Mouse (Mus musculus) G1E (cell line): Measurements from ENCODE around the gene Taf4. TPM values are rescaled to one million over a fixed set of nuclear protein-coding genes. Genes with fewer than 3 reads are reported as not detected.

ENCODE experiments used
- ATAC-seq: 2 replicates; pipeline ENCODE4 v1.8.0; 2016; ENCODE audit warnings: mild to moderate bottlenecking; ENCODE audit not compliant: insufficient number of reproducible peaks, poor library complexity, low FRiP score, severe bottlenecking; ENCODE audit errors: extremely low read depth
- DNase-seq: peaks from one replicate; pipeline ENCODE4 v3.0.0; 2012; ENCODE audit warnings: low spot score
- H3K27me3 ChIP-seq: 2 replicates; pipeline ENCODE4 v1.6.1; 2012; ENCODE audit warnings: mild to moderate bottlenecking, low read length, inconsistent platforms; ENCODE audit not compliant: insufficient read depth
- H3K36me3 ChIP-seq: replicated peaks from 2 replicates; pipeline ENCODE3; 2012; ENCODE audit warnings: mild to moderate bottlenecking, inconsistent platforms
- H3K4me1 ChIP-seq: 2 replicates; pipeline ENCODE4 v1.6.1; 2012; ENCODE audit warnings: low read depth, low read length, inconsistent platforms, mixed read lengths; ENCODE audit not compliant: insufficient read depth
- H3K4me3 ChIP-seq: 2 replicates; pipeline ENCODE4 v1.5.1; 2012; ENCODE audit warnings: low read depth, mild to moderate bottlenecking, inconsistent platforms, low read length, moderate library complexity, mixed read lengths
- H3K9me3 ChIP-seq: replicated peaks from 2 replicates; pipeline ENCODE4 v1.6.1; 2012; ENCODE audit warnings: inconsistent platforms
- CTCF ChIP-seq: IDR thresholded peaks from 2 replicates; pipeline ENCODE4 v1.5.1; 2012; ENCODE audit warnings: low read depth, low read length, inconsistent platforms, mixed read lengths
- GATA1 ChIP-seq: IDR thresholded peaks from 2 replicates; pipeline ENCODE4 v1.6.1; 2012; ENCODE audit warnings: borderline replicate concordance, low read length, inconsistent platforms, mixed read lengths
- GATA2 ChIP-seq: IDR thresholded peaks from 2 replicates; pipeline ENCODE4 v1.6.1; 2012; ENCODE audit warnings: low read depth, low read length, inconsistent platforms, borderline replicate concordance
- POLR2AphosphoS5 ChIP-seq: IDR thresholded peaks from 2 replicates; pipeline ENCODE4 v1.6.1; 2012; ENCODE audit warnings: low read depth, low read length, inconsistent platforms; ENCODE audit not compliant: insufficient replicate concordance
- TAL1 ChIP-seq: conservative IDR thresholded peaks from 2 replicates; pipeline ENCODE4 v1.6.1; 2012; ENCODE audit warnings: low read depth, low read length, inconsistent platforms, mixed read lengths
- polyA plus RNA-seq: library from polyadenylated mRNA; stranded (reverse); fragments of >175 nt; gene quantifications from 2 replicates; pipeline ENCODE4 v1.2.3, GENCODE M21; 2012
- total RNA-seq, 2 experiments: library from RNA; stranded (forward) in 1 of 2; stranded (reverse) in 1 of 2; fragments of 200-1000 nt in 1 of 2; fragments of >200 nt in 1 of 2; fragmentation: Nextera tagmentation in 1 of 2; gene quantifications; 2 replicates each; pipeline ENCODE4 v1.2.3; 2014 to 2017

Gene Taf4
- total and polyA plus RNA-seq, 3 experiments: 14.2 to 37.3 (median 29.3) TPM

DNA sequence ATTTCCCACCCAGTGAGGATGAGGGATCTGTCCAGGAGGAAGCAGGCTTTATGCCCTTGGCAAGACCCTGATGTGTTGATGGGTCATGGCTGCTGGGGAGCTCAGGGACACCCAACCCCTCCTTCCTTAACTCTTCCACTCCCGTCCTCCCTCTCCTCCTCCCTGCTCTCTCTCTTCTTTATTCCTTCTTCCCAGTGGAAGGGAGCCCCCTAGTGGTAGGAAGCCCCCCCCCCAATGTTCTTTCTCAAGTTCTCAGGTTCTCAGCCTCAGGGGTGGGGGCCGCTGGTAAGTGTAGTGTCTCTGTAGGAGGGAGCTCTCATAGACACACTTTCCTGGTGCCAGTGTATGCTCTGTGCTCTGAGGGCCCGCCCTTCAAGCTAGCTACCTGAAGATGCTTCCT, 113.2 kb downstream of the Taf4 start:
- Histone ChIP-seq H3K27me3 (no peaks in the 10 kb centered on the region), H3K4me1 (no peaks in the 10 kb centered on the region), H3K4me3 (no peak overlapping the region), H3K36me3 (no peaks in the 10 kb centered on the region), H3K9me3 (peaks cover 66% of the 10 kb centered on the region)
- no peak for TF ChIP-seq TAL1
- TF ChIP-seq POLR2AphosphoS5: no peak
- no peak for TF ChIP-seq GATA1
- TF ChIP-seq GATA2: no peak
- no peak for TF ChIP-seq CTCF
- no peak for ATAC-seq
- no peak for DNase-seq

DNA sequence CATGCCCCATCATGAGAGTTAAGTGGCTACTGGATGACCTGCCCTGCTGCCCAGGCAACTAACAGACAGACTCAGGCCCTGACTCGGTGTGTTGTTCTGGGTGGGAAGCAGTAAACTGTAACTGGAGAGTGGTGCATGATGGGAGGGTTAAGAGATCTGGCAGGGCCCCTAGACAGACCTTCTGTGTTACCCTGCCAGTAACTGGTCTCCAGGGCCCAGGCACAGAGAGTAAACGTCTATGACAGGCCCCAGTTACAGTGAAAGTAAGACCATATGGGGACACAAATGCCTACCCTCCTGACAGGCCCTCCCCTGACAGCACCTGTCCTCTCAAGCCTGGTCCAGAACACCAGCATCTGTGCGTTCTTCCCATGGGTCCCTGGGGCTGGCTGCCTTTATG, 113.8 kb downstream of the Taf4 start:
- no peak for ATAC-seq
- no peaks in the 10 kb centered on the region for H3K4me1 ChIP-seq
- H3K27me3 ChIP-seq: no peaks in the 10 kb centered on the region

More for the DNA sequence above, 113.8 kb downstream of the Taf4 start:
- peaks cover 62% of the 10 kb centered on the region for H3K9me3 ChIP-seq
- no peaks in the 10 kb centered on the region for H3K36me3 ChIP-seq
- TF ChIP-seq CTCF (no peak), TAL1 (no peak), GATA1 (no peak), GATA2 (no peak), POLR2AphosphoS5 (no peak)
- H3K4me3 ChIP-seq: no peak overlapping the region
- no peak for DNase-seq

Other genes starting within 250 kb of the Taf4 start
- 19.9 and 27.5 TPM in 2 replicates for gene Lsm14b, start 48.3 kb upstream of the Taf4 start, total RNA-seq (2014; fragmentation: Nextera tagmentation)
- gene Lsm14b, start 48.3 kb upstream of the Taf4 start, total RNA-seq (2017): 39.2 and 41.1 TPM in 2 replicates
- 44.4 and 57.6 TPM in 2 replicates for gene Lsm14b, start 48.3 kb upstream of the Taf4 start, polyA plus RNA-seq
- 144 and 148 TPM in 2 replicates for gene Psma7, start 65.8 kb upstream of the Taf4 start, total RNA-seq (2014; fragmentation: Nextera tagmentation)
- gene Psma7, start 65.8 kb upstream of the Taf4 start, total RNA-seq (2017): 305 TPM in 2 replicates
- gene Psma7, start 65.8 kb upstream of the Taf4 start, polyA plus RNA-seq: 81.2 and 94.1 TPM in 2 replicates
- gene Ss18l1, start 65.9 kb upstream of the Taf4 start, total RNA-seq (2014; fragmentation: Nextera tagmentation): 3.7 and 4.3 TPM in 2 replicates
- 3.9 and 4.2 TPM in 2 replicates for gene Ss18l1, start 65.9 kb upstream of the Taf4 start, total RNA-seq (2017)
- gene Ss18l1, start 65.9 kb upstream of the Taf4 start, polyA plus RNA-seq: 2.4 and 2.5 TPM in 2 replicates
- gene Mtg2, start 93.9 kb upstream of the Taf4 start, total RNA-seq (2014; fragmentation: Nextera tagmentation): 11.0 and 12.3 TPM in 2 replicates
- gene Mtg2, start 93.9 kb upstream of the Taf4 start, total RNA-seq (2017): 21.7 and 24.8 TPM in 2 replicates
- 12.9 and 14.8 TPM in 2 replicates for gene Mtg2, start 93.9 kb upstream of the Taf4 start, polyA plus RNA-seq
- not detected in 2 replicates for gene Hrh3, start 127.8 kb upstream of the Taf4 start, total RNA-seq (2014; fragmentation: Nextera tagmentation)
- gene Hrh3, start 127.8 kb upstream of the Taf4 start, total RNA-seq (2017): 0.11 TPM in 1 of 2 replicates, not detected in the other
- gene Hrh3, start 127.8 kb upstream of the Taf4 start, polyA plus RNA-seq: not detected in 2 replicates
- gene Osbpl2, start 142.7 kb upstream of the Taf4 start, total RNA-seq (2014; fragmentation: Nextera tagmentation): 20.9 and 25.6 TPM in 2 replicates
- gene Osbpl2, start 142.7 kb upstream of the Taf4 start, total RNA-seq (2017): 24.5 and 25.0 TPM in 2 replicates
- 16.3 and 22.0 TPM in 2 replicates for gene Osbpl2, start 142.7 kb upstream of the Taf4 start, polyA plus RNA-seq
- 140 and 155 TPM in 2 replicates for gene Adrm1, start 194.8 kb upstream of the Taf4 start, total RNA-seq (2014; fragmentation: Nextera tagmentation)
- gene Adrm1, start 194.8 kb upstream of the Taf4 start, total RNA-seq (2017): 66.4 and 74.4 TPM in 2 replicates
- gene Adrm1, start 194.8 kb upstream of the Taf4 start, polyA plus RNA-seq: 554 and 822 TPM in 2 replicates
- gene Lama5, start 249.2 kb upstream of the Taf4 start, total RNA-seq (2014; fragmentation: Nextera tagmentation): 65.1 and 99.6 TPM in 2 replicates
- 25.4 and 25.5 TPM in 2 replicates for gene Lama5, start 249.2 kb upstream of the Taf4 start, total RNA-seq (2017)
- 64.8 and 69.2 TPM in 2 replicates for gene Lama5, start 249.2 kb upstream of the Taf4 start, polyA plus RNA-seq